Mouse (Mus musculus): ENCODE measurements at regions not wholly inside any gene's neighbourhood (a gene's known extent, or its start where the extent isn't known, plus 50 kb on each side); places are given as distances from the start of the nearest gene placed in this dataset.

- H3K4me2 ChIP-seq, result no peak overlapping the region
- no peak overlapping the region for H3K9ac ChIP-seq
- H3K27ac ChIP-seq, result no peak overlapping the region
- no peaks in the 10 kb centered on the region for H3K9me3 ChIP-seq (replicated peaks)
- ATAC-seq (replicated peaks; ENCODE audit: low FRiP score), result no peak
- no peaks in the 10 kb centered on the region for H3K27me3 ChIP-seq
- no peaks in the 10 kb centered on the region for H3K36me3 ChIP-seq
- WGBS, result 77% methylated on average over 13 of the region's 13 CpGs
- 0 out of 2 replicates have a peak, but pooled peaks cover 3% of the 10 kb centered on the region for H3K4me1 ChIP-seq
- H3K4me3 ChIP-seq (replicated peaks), result no peak overlapping the region
Measured at GRCm38 (mm10) chr16:51915929-51916308, 115.1 kb upstream of the Cblb start.

- 48% methylated on average over 5 of the region's 5 CpGs for WGBS
- Histone ChIP-seq H3K9me3 (replicated peaks) (no peaks in the 10 kb centered on the region), H3K4me1 (0 out of 2 replicates have a peak, but pooled peaks cover 3% of the 10 kb centered on the region), H3K36me3 (no peaks in the 10 kb centered on the region), H3K27me3 (no peaks in the 10 kb centered on the region), H3K9ac (no peak overlapping the region), H3K27ac (no peak overlapping the region), H3K4me2 (no peak overlapping the region), H3K4me3 (replicated peaks) (no peak overlapping the region)
- ATAC-seq (replicated peaks; ENCODE audit: low FRiP score), result no peak
Measured at GRCm38 (mm10) chr16:51916337-51916736, 114.7 kb upstream of the Cblb start.

- WGBS, result 41% methylated on average over 3 of the region's 3 CpGs
- H3K9me3 ChIP-seq (replicated peaks), result no peaks in the 10 kb centered on the region
- H3K4me3 ChIP-seq (replicated peaks), result no peak overlapping the region
- no peak overlapping the region for H3K27ac ChIP-seq
- H3K4me1 ChIP-seq, result 0 out of 2 replicates have a peak, but pooled peaks cover 3% of the 10 kb centered on the region
- no peak overlapping the region for H3K9ac ChIP-seq
- no peaks in the 10 kb centered on the region for H3K36me3 ChIP-seq
- H3K27me3 ChIP-seq, result no peaks in the 10 kb centered on the region
- no peak overlapping the region for H3K4me2 ChIP-seq
- ATAC-seq (replicated peaks; ENCODE audit: low FRiP score), result no peak
Measured at GRCm38 (mm10) chr16:51916820-51917219, 114.2 kb upstream of the Cblb start.

DNA sequence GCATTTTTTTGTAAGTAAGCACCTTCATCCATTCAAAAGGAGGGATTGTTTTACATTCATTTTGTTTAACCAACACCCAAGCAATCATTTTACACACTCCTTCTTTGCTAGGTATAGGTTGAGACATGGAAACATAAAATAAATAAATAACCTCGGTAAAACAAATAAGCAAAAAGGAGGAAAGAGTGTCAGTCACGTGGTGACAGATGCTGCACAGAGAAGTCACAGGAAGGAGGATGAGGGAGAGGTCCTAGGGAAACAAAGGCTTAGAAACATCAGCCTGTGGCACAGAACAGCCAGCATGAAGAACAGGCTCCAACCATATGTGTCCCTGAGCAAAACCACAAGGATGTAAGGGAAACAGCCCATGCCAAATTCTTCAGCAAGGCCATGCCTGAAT is 113.5 kb upstream of the Cblb start:
- H3K9me3 ChIP-seq (replicated peaks), result no peaks in the 10 kb centered on the region
- H3K9ac ChIP-seq, result no peak overlapping the region
- no peak overlapping the region for H3K4me3 ChIP-seq (replicated peaks)
- H3K4me1 ChIP-seq, result 0 out of 2 replicates have a peak, but pooled peaks cover 3% of the 10 kb centered on the region
- no peak overlapping the region for H3K27ac ChIP-seq
- no peak overlapping the region for H3K4me2 ChIP-seq
- 32% methylated on average over 2 of the region's 2 CpGs for WGBS
- no peaks in the 10 kb centered on the region for H3K36me3 ChIP-seq
- no peaks in the 10 kb centered on the region for H3K27me3 ChIP-seq
- ATAC-seq (replicated peaks; ENCODE audit: low FRiP score), result no peak

- Histone ChIP-seq H3K4me3 (replicated peaks) (no peak overlapping the region), H3K36me3 (no peaks in the 10 kb centered on the region), H3K27ac (no peak overlapping the region), H3K4me2 (no peak overlapping the region), H3K4me1 (no peaks in the 10 kb centered on the region), H3K9ac (no peak overlapping the region), H3K27me3 (no peaks in the 10 kb centered on the region), H3K9me3 (replicated peaks) (no peaks in the 10 kb centered on the region)
- ATAC-seq (replicated peaks; ENCODE audit: low FRiP score), result no peak
- 81% methylated on average over 4 of the region's 4 CpGs for WGBS
Measured at GRCm38 (mm10) chr16:51921025-51921424, 110.0 kb upstream of the Cblb start.

DNA sequence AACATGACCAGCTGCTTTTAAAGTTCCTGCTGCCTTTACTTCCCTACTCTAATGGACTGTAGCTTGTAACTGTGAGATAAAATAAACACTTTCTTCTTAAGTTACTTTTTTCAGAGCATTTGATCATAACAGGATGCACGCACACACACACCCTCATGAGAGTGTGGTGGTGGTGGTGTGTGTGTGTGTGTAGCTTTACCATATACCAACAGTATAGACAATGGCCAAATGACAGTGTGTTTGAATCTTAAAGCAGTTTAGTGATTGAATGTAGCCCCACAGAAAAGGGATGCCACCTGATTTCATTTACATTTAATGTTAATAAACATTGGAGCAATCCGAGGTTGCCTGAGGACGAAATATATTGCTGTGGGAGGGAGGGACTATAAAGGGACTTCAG is 108.4 kb upstream of the Cblb start:
- Histone ChIP-seq H3K36me3 (no peaks in the 10 kb centered on the region), H3K27me3 (no peaks in the 10 kb centered on the region), H3K27ac (no peak overlapping the region), H3K9ac (no peak overlapping the region), H3K4me1 (no peaks in the 10 kb centered on the region), H3K9me3 (replicated peaks) (no peaks in the 10 kb centered on the region), H3K4me3 (replicated peaks) (no peak overlapping the region), H3K4me2 (no peak overlapping the region)
- 63% methylated on average over 3 of the region's 3 CpGs for WGBS
- no peak for ATAC-seq (replicated peaks; ENCODE audit: low FRiP score)

DNA sequence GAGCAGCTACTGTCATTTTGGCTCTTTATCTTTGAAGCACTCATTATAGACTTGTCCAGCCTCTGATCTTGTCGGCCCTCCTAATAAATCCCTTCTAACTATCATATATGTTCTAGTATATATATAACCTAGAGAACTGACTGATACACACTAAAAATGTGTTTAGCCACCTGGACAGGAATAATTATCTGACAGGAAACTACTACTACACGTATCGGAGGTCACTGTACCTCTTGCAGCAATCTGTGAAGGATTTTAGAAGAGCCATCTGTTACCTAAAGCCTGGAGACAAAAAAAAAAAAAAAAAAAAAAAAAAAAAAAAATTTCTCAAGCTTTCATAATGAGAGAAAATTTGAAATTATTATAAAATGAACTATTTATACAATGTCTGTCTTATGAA is 105.4 kb upstream of the Cblb start:
- Histone ChIP-seq H3K27me3 (no peaks in the 10 kb centered on the region), H3K4me3 (replicated peaks) (no peak overlapping the region), H3K9me3 (replicated peaks) (no peaks in the 10 kb centered on the region), H3K36me3 (no peaks in the 10 kb centered on the region), H3K4me2 (no peak overlapping the region), H3K9ac (no peak overlapping the region), H3K27ac (no peak overlapping the region), H3K4me1 (no peaks in the 10 kb centered on the region)
- 85% methylated on average over 3 of the region's 3 CpGs for WGBS
- ATAC-seq (replicated peaks; ENCODE audit: low FRiP score), result no peak

- Histone ChIP-seq H3K27ac (no peak overlapping the region), H3K9me3 (replicated peaks) (no peaks in the 10 kb centered on the region), H3K4me3 (replicated peaks) (no peak overlapping the region), H3K4me2 (no peak overlapping the region), H3K36me3 (no peaks in the 10 kb centered on the region), H3K27me3 (no peaks in the 10 kb centered on the region), H3K4me1 (no peaks in the 10 kb centered on the region), H3K9ac (no peak overlapping the region)
- ATAC-seq (replicated peaks; ENCODE audit: low FRiP score), result no peak
- WGBS, result 76% methylated on average over 2 of the region's 2 CpGs
Measured at GRCm38 (mm10) chr16:51933122-51933521, 97.9 kb upstream of the Cblb start.

GRCm38 (mm10) chr16:51933965-51934364 is 97.1 kb upstream of the Cblb start:
- no peaks in the 10 kb centered on the region for H3K36me3 ChIP-seq
- no peaks in the 10 kb centered on the region for H3K4me1 ChIP-seq
- no peak overlapping the region for H3K4me3 ChIP-seq (replicated peaks)
- no peak overlapping the region for H3K9ac ChIP-seq
- H3K27ac ChIP-seq, result no peak overlapping the region
- H3K9me3 ChIP-seq (replicated peaks), result no peaks in the 10 kb centered on the region
- no peak for ATAC-seq (replicated peaks; ENCODE audit: low FRiP score)
- no peaks in the 10 kb centered on the region for H3K27me3 ChIP-seq
- WGBS, result 76% methylated on average over 3 of the region's 3 CpGs
- H3K4me2 ChIP-seq, result no peak overlapping the region

DNA sequence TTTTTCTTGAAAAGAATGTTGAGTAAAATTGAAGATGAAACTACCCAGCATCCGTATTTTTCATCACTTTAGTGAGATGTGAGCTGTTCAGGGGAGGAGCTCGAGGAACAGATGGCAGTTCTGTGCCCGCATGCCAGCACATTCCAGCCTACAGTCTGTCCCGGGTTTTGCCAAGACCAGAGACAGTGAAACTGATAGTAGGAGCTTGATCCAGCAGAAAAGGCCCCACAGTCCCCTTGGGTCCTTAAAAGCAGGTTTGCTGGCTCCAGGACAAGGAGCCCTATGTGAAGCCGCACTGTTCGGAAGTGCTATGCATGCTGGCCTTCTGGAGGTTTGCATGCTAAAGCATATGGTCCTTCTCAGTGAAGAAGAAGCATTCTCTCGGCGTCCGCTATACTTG is 93.7 kb upstream of the Cblb start:
- no peak for ATAC-seq (replicated peaks; ENCODE audit: low FRiP score)
- H3K27me3 ChIP-seq, result no peaks in the 10 kb centered on the region
- H3K4me3 ChIP-seq (replicated peaks), result no peak overlapping the region
- no peak overlapping the region for H3K27ac ChIP-seq
- H3K36me3 ChIP-seq, result no peaks in the 10 kb centered on the region
- H3K4me2 ChIP-seq, result no peak overlapping the region
- 86% methylated on average over 9 of the region's 9 CpGs for WGBS
- no peak overlapping the region for H3K9ac ChIP-seq
- H3K9me3 ChIP-seq (replicated peaks), result no peaks in the 10 kb centered on the region
- H3K4me1 ChIP-seq, result no peaks in the 10 kb centered on the region

DNA sequence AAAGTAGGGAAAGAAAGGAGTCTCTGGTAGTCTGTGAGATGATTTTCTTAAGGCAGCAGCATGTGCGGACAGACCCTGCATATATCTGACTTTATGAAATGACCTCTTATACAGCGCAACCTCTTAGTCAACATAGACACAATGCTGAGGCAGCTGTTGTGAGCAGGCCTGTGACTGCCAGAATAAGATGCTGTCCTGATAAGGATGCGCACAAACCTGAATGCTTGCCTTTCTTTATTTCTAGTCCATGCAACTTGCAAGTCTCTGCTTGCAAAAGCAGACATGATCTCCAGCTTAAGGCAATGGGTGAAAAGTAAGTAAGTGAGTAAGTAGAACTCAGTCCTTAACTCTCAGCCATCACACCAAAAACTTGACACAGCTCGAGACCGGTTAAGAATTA is 92.0 kb upstream of the Cblb start:
- no peak for ATAC-seq (replicated peaks; ENCODE audit: low FRiP score)

GRCm38 (mm10) chr16:51940574-51940973 is 90.5 kb upstream of the Cblb start:
- H3K27ac ChIP-seq, result no peak overlapping the region
- H3K27me3 ChIP-seq, result no peaks in the 10 kb centered on the region
- no peaks in the 10 kb centered on the region for H3K4me1 ChIP-seq
- peaks cover 6% of the 10 kb centered on the region; the same call in 1 of the 2 replicates for H3K9me3 ChIP-seq (replicated peaks)
- H3K9ac ChIP-seq, result no peak overlapping the region
- no peak overlapping the region for H3K4me2 ChIP-seq
- ATAC-seq (replicated peaks; ENCODE audit: low FRiP score), result no peak
- H3K4me3 ChIP-seq (replicated peaks), result no peak overlapping the region
- no peaks in the 10 kb centered on the region for H3K36me3 ChIP-seq

More for the DNA sequence above, 92.0 kb upstream of the Cblb start:
- H3K4me1 ChIP-seq, result no peaks in the 10 kb centered on the region
- no peaks in the 10 kb centered on the region for H3K27me3 ChIP-seq
- no peak overlapping the region for H3K4me2 ChIP-seq
- WGBS, result 89% methylated on average over 5 of the region's 5 CpGs
- H3K9me3 ChIP-seq (replicated peaks), result no peaks in the 10 kb centered on the region
- no peak overlapping the region for H3K27ac ChIP-seq
- H3K36me3 ChIP-seq, result no peaks in the 10 kb centered on the region
- no peak overlapping the region for H3K9ac ChIP-seq
- no peak overlapping the region for H3K4me3 ChIP-seq (replicated peaks)

DNA sequence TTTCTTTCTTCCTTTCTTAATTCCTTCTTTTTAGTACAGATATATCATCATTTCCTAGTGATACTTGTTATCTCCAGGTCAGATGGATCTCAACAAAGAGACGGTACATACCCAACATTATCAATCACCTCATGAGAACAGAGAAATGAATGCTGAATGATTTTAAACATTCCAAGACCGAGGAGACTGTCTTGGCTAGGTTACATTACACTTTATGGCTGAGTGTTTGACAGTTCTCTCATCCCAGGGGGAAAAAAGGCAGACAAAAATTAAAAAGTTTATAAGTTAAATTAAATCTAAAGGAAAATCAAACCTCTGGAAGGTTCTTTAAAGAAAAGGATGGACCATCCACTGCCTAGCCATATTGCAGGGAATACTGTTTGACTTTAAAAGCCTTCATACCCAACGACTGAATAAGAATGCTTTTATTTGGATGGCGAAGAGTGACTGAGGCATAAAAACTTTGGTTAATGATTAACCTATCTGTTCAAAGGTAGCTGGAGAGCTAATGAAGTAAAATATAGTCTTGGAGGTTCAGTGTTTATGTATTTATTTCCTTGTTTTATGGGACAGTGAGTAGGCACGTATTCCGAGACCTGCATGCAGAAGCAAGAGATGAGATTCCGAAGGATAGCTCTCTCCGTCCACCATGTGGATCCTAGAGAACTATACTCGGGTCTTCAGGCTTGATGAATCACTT is 88.4 kb upstream of the Cblb start:
- H3K36me3 ChIP-seq, result no peaks in the 10 kb centered on the region
- no peaks in the 10 kb centered on the region for H3K4me1 ChIP-seq
- ATAC-seq (replicated peaks; ENCODE audit: low FRiP score), result peak; percentile 86
- H3K27ac ChIP-seq, result 0 out of 2 replicates have a peak overlapping the region, but pooled peaks have one; percentile 57
- H3K4me3 ChIP-seq (replicated peaks), result no peak overlapping the region
- H3K27me3 ChIP-seq, result no peaks in the 10 kb centered on the region
- 67% methylated on average over 9 of the region's 9 CpGs for WGBS
- no peak overlapping the region for H3K9ac ChIP-seq
- no peak overlapping the region for H3K4me2 ChIP-seq
- H3K9me3 ChIP-seq (replicated peaks), result peaks cover 7% of the 10 kb centered on the region; the same call in 1 of the 2 replicates

Data from kidney, embryonic 15.5 days (tissue).